Mouse (Mus musculus): ENCODE results near the gene Mlec.

- TF ChIP-seq GATA1 (IDR thresholded peaks at IDR 0.05; ENCODE audit: borderline replicate concordance, low read length) (no peak), FLI1 (IDR thresholded peaks at IDR 0.05; ENCODE audit: low read length) (no peak)
Measured at GRCm38 (mm10) chr5:115182925-115183324, 24.9 kb upstream of the Mlec start.

Measured in megakaryocyte, embryonic 14.5 days (primary cell).